Mouse (Mus musculus) midbrain, embryonic 14.5 days (tissue): ENCODE results near the gene Alk. TPM values are rescaled to one million over a fixed set of nuclear protein-coding genes. Genes with fewer than 3 reads are reported as not detected.

ENCODE experiments used
- ATAC-seq: fragments of 200-750 bp; cut with Nextera tagmentation; 2 replicates; pipeline ENCODE4 v1.8.0; 2017; ENCODE audit warnings: moderate number of reproducible peaks, moderate library complexity; ENCODE audit not compliant: low FRiP score, low TSS enrichment
- DNase-seq: peaks from one replicate; pipeline ENCODE4 v3.0.0-alpha.2; 2015
- H3K27ac ChIP-seq: fragments of 300-500 bp; sonication (generic); replicated peaks from 2 replicates; pipeline ENCODE4 v1.5.1; 2014; ENCODE audit warnings: mild to moderate bottlenecking, low read depth, low read length, moderate library complexity
- H3K27me3 ChIP-seq: fragments of 300-500 bp; sonication (generic); 2 replicates; pipeline ENCODE4 v1.6.1; 2014; ENCODE audit warnings: low read length, control low read depth, mixed read lengths; ENCODE audit not compliant: control insufficient read depth, insufficient read depth
- H3K36me3 ChIP-seq: fragments of 300-500 bp; sonication (generic); 2 replicates; pipeline ENCODE4 v1.6.1; 2014; ENCODE audit warnings: low read length, control low read depth; ENCODE audit not compliant: control insufficient read depth, insufficient read depth
- H3K4me1 ChIP-seq: fragments of 300-500 bp; sonication (generic); 2 replicates; pipeline ENCODE4 v1.6.1; 2014; ENCODE audit warnings: mild to moderate bottlenecking, antibody characterized with exemption, low read length, control low read depth; ENCODE audit not compliant: control insufficient read depth, insufficient read depth
- H3K4me2 ChIP-seq: fragments of 300-500 bp; sonication (generic); 2 replicates; pipeline ENCODE4 v1.6.1; 2014; ENCODE audit warnings: mild to moderate bottlenecking, low read length, moderate library complexity
- H3K4me3 ChIP-seq: fragments of 300-500 bp; sonication (generic); replicated peaks from 2 replicates; pipeline ENCODE4 v1.5.1; 2014; ENCODE audit warnings: low read depth, low read length
- H3K9ac ChIP-seq: fragments of 300-500 bp; sonication (generic); replicated peaks from 2 replicates; pipeline ENCODE4 v1.6.1; 2014; ENCODE audit warnings: mild to moderate bottlenecking, low read length, moderate library complexity
- H3K9me3 ChIP-seq: fragments of 300-500 bp; sonication (generic); 2 replicates; pipeline ENCODE4 v1.6.1; 2016; ENCODE audit warnings: low read length, control low read depth, mixed read lengths; ENCODE audit not compliant: control insufficient read depth
- WGBS: fragments of 180-500 bp; shearing (Covaris S2); extraction: QIAGEN DNeasy Blood & Tissue Kit; methylation state at CpG from one replicate; pipeline ENCODE4 v1.1.7; 2014; 5-methylcytosine and 5-hydroxymethylcytosine counted together
- polyA plus RNA-seq: library from polyadenylated mRNA; unstranded; fragments of >200 nt; fragmentation: Nextera tagmentation; extraction: Ambion mirVana; gene quantifications from 2 replicates; pipeline ENCODE4 v1.2.1, GENCODE M21; 2014

The Alk gene
- polyA plus RNA-seq, 1 experiment from 2014 or later: 2.6 TPM

GRCm38 (mm10) chr17:72187026-72187425 is 417.4 kb downstream of the Alk start:
- Histone ChIP-seq H3K27me3 (no peaks in the 10 kb centered on the region), H3K9ac (no peak overlapping the region), H3K36me3 (no peaks in the 10 kb centered on the region), H3K9me3 (no peaks in the 10 kb centered on the region), H3K4me1 (no peaks in the 10 kb centered on the region), H3K27ac (no peak overlapping the region), H3K4me3 (no peak overlapping the region), H3K4me2 (no peak overlapping the region)
- ATAC-seq (no peak), DNase-seq (no peak)
- 91% methylated on average over 1 of the region's 1 CpGs for WGBS

DNA sequence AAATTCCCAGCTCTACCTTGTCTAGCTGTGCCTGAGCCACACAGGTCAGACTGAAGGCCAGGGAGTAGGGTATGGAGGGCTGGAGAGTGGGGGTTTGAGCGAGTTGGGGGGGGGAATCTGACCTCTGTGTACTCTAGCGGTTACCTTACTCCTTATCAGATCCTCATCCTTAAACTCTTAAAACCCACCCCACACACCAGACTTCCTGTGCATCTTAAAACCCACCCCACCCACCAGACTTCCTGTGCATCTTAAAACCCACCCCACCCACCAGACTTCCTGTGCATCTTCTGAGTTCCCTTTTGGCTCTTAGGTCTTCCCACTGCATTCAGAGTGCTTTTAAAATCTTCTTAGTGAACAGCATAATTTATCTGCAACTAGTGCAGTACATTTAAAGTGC is 422.0 kb downstream of the Alk start:
- Histone ChIP-seq H3K4me1 (0 out of 2 replicates have a peak, but pooled peaks cover 6% of the 10 kb centered on the region), H3K27ac (no peak overlapping the region)

GRCm38 (mm10) chr17:72180200-72180599 is 424.2 kb downstream of the Alk start:
- Histone ChIP-seq H3K27ac (no peak overlapping the region), H3K4me1 (0 out of 2 replicates have a peak, but pooled peaks cover 6% of the 10 kb centered on the region), H3K27me3 (no peaks in the 10 kb centered on the region), H3K4me2 (no peak overlapping the region), H3K4me3 (no peak overlapping the region), H3K36me3 (no peaks in the 10 kb centered on the region), H3K9me3 (no peaks in the 10 kb centered on the region), H3K9ac (no peak overlapping the region)
- DNase-seq (no peak), ATAC-seq (no peak; the same call in 1 of the 2 replicates)
- 89% methylated on average over 9 of the region's 9 CpGs for WGBS

More for the DNA sequence above, 422.0 kb downstream of the Alk start:
- Histone ChIP-seq H3K4me3 (no peak overlapping the region), H3K9me3 (no peaks in the 10 kb centered on the region), H3K4me2 (no peak overlapping the region), H3K36me3 (no peaks in the 10 kb centered on the region), H3K9ac (no peak overlapping the region), H3K27me3 (no peaks in the 10 kb centered on the region)
- WGBS: 89% methylated on average over 2 of the region's 2 CpGs
- ATAC-seq (no peak), DNase-seq (no peak)

DNA sequence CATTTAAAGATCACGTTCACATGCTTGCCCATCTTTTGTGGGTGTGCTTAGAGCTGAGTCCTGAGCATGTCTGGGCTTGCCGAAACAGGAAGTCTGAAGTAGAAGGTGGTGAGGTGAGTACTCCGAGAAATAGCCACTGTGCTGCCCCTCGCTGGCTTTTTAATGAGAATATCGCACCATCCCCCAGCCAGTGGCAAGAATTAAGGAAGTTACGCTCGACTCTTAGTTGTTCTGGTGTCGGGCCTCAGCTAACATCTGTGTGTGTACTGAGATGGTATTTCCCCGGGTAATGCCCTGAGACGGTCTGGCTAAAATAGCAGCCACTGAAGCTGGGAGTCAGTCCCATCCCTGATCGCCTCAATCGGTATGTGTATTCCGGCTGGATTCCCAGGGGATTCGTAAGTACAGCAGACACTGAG is 424.7 kb downstream of the Alk start:
- no peak overlapping the region for H3K4me3 ChIP-seq
- 90% methylated on average over 14 of the region's 14 CpGs for whole genome bisulfite sequencing
- H3K4me1 ChIP-seq: 0 out of 2 replicates have a peak, but pooled peaks cover 6% of the 10 kb centered on the region
- DNase-seq (no peak), ATAC-seq (no peak)
- no peak overlapping the region for H3K9ac ChIP-seq
- H3K27ac ChIP-seq: no peak overlapping the region
- no peaks in the 10 kb centered on the region for H3K36me3 ChIP-seq
- H3K27me3 ChIP-seq: no peaks in the 10 kb centered on the region
- H3K4me2 ChIP-seq: no peak overlapping the region
- H3K9me3 ChIP-seq: no peaks in the 10 kb centered on the region

DNA sequence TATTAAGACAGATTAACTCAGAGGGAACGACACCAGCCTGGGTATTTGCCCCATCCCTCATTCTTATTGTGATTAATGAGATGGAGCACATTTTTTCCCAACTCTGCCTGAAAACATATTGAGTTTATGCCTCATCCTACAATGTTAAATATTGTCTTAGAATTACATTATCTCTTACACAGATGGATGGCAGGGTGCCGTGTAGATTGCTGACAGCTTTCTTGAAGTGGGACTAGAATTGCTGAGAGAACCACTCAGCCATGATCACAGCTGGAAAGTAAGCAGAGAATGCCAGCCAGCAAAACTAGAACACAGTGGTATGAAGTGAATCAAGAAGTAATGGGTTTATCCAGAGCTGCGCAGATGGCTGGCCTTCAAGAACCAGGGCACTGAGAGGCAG is 430.6 kb downstream of the Alk start:
- DNase-seq: no peak
- ATAC-seq: no peak
- H3K36me3 ChIP-seq: no peaks in the 10 kb centered on the region
- H3K4me3 ChIP-seq: no peak overlapping the region
- WGBS: 45% methylated on average over 3 of the region's 3 CpGs
- no peaks in the 10 kb centered on the region for H3K9me3 ChIP-seq
- no peaks in the 10 kb centered on the region for H3K4me1 ChIP-seq
- no peak overlapping the region for H3K4me2 ChIP-seq
- no peak overlapping the region for H3K27ac ChIP-seq
- H3K27me3 ChIP-seq: no peaks in the 10 kb centered on the region
- no peak overlapping the region for H3K9ac ChIP-seq

DNA sequence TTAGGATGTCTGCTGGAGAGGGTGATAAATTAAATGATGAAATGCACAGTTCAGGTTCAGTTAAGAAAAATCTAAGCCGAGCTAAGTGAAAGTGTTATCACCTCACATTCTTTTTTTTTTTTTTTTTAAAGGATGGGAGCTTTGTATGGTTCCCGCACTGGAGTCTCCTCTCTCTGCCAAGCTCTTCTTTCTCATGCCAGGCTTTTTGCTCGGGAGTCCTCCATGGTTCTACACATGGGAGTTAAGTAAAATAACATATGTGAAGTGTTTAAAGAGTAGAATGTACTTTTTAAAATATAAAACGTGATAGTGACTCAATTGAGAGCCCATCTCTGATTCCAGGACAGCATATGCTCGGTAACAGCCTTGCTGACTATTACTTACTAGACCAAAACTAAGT is 436.3 kb downstream of the Alk start:
- H3K27me3 ChIP-seq: no peaks in the 10 kb centered on the region
- H3K9ac ChIP-seq: no peak overlapping the region
- H3K4me3 ChIP-seq: no peak overlapping the region
- no peak overlapping the region for H3K4me2 ChIP-seq
- H3K4me1 ChIP-seq: no peaks in the 10 kb centered on the region
- no peaks in the 10 kb centered on the region for H3K9me3 ChIP-seq
- DNase-seq (no peak), ATAC-seq (no peak)
- H3K27ac ChIP-seq: no peak overlapping the region
- no peaks in the 10 kb centered on the region for H3K36me3 ChIP-seq
- WGBS: 88% methylated on average over 5 of the region's 5 CpGs

DNA sequence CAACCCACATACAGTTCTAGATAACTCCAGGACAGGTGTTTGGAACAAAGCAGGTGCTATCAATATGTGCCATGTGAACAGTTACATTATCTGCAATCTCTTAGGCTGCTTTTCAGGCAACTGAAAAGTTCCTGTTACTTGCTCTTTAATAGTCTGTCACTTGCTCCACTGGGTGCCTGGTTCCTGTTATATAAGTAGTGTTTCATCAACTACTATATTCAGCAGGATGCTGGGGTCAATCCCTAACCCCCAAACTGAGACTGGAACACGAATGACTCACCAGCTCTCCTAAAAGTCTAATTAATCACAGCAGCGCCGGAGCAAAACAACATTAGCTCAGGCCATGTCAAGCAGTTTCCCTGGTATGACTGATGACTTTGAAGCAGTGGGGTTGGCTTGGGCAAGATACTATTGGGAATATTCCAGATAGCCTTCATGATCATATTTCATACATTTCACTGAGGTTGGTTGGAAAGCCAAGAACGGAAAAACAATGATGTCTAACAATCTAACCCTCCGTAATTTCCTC is 445.5 kb downstream of the Alk start:
- H3K27me3 ChIP-seq: no peaks in the 10 kb centered on the region
- no peak overlapping the region for H3K27ac ChIP-seq
- H3K4me1 ChIP-seq: no peaks in the 10 kb centered on the region
- DNase-seq: no peak
- whole genome bisulfite sequencing: 87% methylated on average over 5 of the region's 5 CpGs
- H3K9ac ChIP-seq: no peak overlapping the region
- no peaks in the 10 kb centered on the region for H3K9me3 ChIP-seq
- no peak overlapping the region for H3K4me3 ChIP-seq
- H3K4me2 ChIP-seq: no peak overlapping the region
- no peaks in the 10 kb centered on the region for H3K36me3 ChIP-seq
- no peak for ATAC-seq

- Histone ChIP-seq H3K9ac (no peak overlapping the region), H3K9me3 (no peaks in the 10 kb centered on the region), H3K4me1 (no peaks in the 10 kb centered on the region), H3K4me3 (no peak overlapping the region), H3K27me3 (no peaks in the 10 kb centered on the region), H3K36me3 (no peaks in the 10 kb centered on the region), H3K4me2 (no peak overlapping the region), H3K27ac (no peak overlapping the region)
- 80% methylated on average over 10 of the region's 10 CpGs for WGBS
- ATAC-seq (no peak), DNase-seq (no peak)
Measured at GRCm38 (mm10) chr17:72157830-72158629, 446.4 kb downstream of the Alk start.

DNA sequence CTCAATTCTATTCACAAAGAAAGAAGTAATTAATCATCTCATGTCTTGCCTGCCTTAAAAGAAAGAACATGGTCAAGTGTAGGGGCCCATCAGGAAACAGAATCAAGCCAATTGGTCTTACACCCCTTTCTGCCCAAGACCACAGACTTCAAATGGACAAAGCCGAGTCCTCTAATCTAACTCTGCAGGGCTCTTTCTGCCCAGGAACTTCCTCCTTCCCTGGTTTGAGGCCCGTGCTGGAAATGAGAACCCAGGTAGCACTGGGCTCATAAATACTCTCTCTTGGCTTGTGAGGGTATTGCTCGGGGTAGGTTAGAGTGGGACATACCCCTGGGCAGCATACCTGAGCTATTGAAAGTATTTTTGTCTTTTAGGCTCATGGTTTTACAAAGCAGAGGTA is 451.4 kb downstream of the Alk start:
- Histone ChIP-seq H3K9me3 (no peaks in the 10 kb centered on the region), H3K27me3 (no peaks in the 10 kb centered on the region), H3K4me3 (no peak overlapping the region), H3K4me1 (no peaks in the 10 kb centered on the region), H3K27ac (no peak overlapping the region), H3K4me2 (no peak overlapping the region), H3K9ac (no peak overlapping the region), H3K36me3 (no peaks in the 10 kb centered on the region)
- DNase-seq (no peak), ATAC-seq (no peak)
- WGBS: 89% methylated on average over 3 of the region's 3 CpGs
